Mouse (Mus musculus): ENCODE results near the gene Fmo3.

Gene Fmo3

DNA sequence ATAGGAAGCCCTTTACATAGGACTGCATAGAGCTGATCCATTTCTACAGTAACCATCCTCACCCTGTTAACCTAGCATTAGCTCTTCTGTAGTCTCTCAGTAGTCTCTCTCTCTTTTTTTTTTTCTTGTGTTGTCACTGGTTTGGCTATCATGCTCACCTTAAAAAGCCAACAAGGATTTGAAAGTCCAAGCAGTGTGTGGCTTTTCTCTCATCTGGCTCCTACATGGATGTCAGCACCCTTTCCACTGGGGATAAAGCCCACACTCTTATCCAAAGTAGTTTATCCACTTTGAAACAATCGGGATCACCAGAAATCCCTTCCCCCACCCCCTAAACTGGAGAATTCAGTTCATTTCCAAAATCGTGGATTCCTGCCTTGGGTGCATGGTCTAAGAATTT is 53.7 kb downstream of the Fmo3 start:
- no peak for DNase-seq

- peak; percentile 34 for DNase-seq
These were observed 55.2 kb downstream of the Fmo3 start for GRCm38 (mm10) chr1:162929146-162929545.

GRCm38 (mm10) chr1:162925121-162925520 is 59.2 kb downstream of the Fmo3 start:
- DNase-seq: no peak

DNA sequence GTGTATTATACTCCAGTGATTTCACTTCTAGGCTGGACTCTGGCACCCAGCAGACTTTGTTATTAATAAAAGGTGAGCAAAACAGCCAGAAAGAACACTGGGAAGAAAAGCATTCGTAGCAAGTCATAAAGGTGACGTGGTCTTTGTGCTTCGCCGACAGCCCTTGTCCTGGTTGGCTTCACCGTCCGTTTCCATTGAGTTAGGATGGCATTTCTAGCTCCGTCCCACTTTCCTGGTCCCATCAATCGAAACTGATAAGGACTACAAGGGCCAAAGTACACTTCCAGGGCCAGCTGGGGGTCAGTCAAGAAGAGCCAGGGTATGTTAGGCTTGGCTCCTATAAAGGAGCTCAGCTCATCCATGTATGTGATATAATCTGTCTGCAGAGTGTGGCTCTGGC is 67.7 kb downstream of the Fmo3 start:
- DNase-seq: no peak

GRCm38 (mm10) chr1:162914932-162915556 is 69.3 kb downstream of the Fmo3 start:
- DNase-seq: no peak

- DNase-seq: peak; percentile 41
These were observed 72.2 kb downstream of the Fmo3 start for GRCm38 (mm10) chr1:162912085-162912484.
